Mouse (Mus musculus) liver, embryonic 14.5 days (tissue): ENCODE measurements around the gene Cfap97d2.

Source experiments
- CTCF ChIP-seq: IDR thresholded peaks from 2 replicates; pipeline ENCODE4 v1.5.1; 2016; ENCODE audit warnings: antibody characterized with exemption, low read depth, control low read depth
- EP300 ChIP-seq: IDR thresholded peaks from 2 replicates; pipeline ENCODE4 v1.6.1; 2016; ENCODE audit warnings: antibody characterized with exemption, low read depth

DNA sequence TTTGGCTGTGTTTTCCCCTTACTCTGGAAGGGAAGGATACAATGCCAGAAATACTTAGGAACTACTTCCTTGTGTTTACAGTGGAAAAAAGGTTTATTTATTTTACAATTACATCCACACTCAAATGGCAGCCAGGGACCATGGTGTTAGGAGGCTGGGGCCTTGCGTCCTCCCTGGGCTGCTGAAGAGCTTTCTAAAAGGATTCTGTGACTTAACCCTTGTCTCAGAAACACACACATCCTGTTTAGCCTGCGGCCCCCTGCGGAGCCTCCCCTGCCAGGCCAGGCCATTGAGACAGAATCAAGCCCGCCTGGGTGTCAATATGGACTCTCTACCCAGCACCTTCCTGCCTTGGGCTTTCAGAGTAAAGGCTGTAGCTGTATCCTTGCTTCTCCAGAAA is 2.9 kb upstream of the Cfap97d2 start:
- TF ChIP-seq CTCF (no peak), EP300 (no peak)
